Mouse (Mus musculus) regulatory T cell (primary cell): Measurements from ENCODE around the gene Olfr790.

Experiments
- in situ Hi-C: fragments of 300-600 bp; cut with MboI, MseI; formaldehyde crosslinking; loops from one replicate; pipeline ENCODE4 v1.15.1; 2025; ENCODE audit warnings: high pct_unique_total_duplicates

Gene Olfr790

GRCm38 (mm10) chr10:129498192-129498591 lies at the start of gene Olfr790:
TSS of gene Olfr790 (plus strand) at chr10:129498492.
- in situ Hi-C loops = no loop called here

GRCm38 (mm10) chr10:129461562-129461961 lies 36.7 kb upstream of the Olfr790 start, which contains the start of gene Olfr787:
TSS of gene Olfr787 (plus strand) at chr10:129461862.
- in situ Hi-C loops = no loop called here

- in situ Hi-C loops = no loop called here
Observed at GRCm38 (mm10) chr10:129470698-129471097, 27.6 kb upstream of the Olfr790 start, which contains the start of gene Olfr788. TSS of gene Olfr788 (plus strand) at chr10:129470998.

GRCm38 (mm10) chr10:129473256-129473655 lies 25.0 kb upstream of the Olfr790 start:
- in situ Hi-C loops = no loop called here

- in situ Hi-C loops = no loop called here
Observed at GRCm38 (mm10) chr10:129473723-129474122, 24.6 kb upstream of the Olfr790 start.

- in situ Hi-C loops = loop anchor here (5.0 kb wide), 1 partner anchor 177 kb away; no protein-coding TSS in a partner anchor
Observed at GRCm38 (mm10) chr10:129484452-129484851, 13.8 kb upstream of the Olfr790 start, which contains the start of gene Olfr789. TSS of gene Olfr789 (plus strand) at chr10:129484752.

GRCm38 (mm10) chr10:129490101-129490500 lies 8.2 kb upstream of the Olfr790 start:
- in situ Hi-C loops = no loop called here

GRCm38 (mm10) chr10:129521492-129521891 lies 23.2 kb downstream of the Olfr790 start, which contains the start of gene Olfr791:
TSS of gene Olfr791 (plus strand) at chr10:129521792.
- in situ Hi-C loops = no loop called here

GRCm38 (mm10) chr10:129538862-129539261 lies 40.6 kb downstream of the Olfr790 start, which contains the start of gene Olfr792:
TSS of gene Olfr792 (plus strand) at chr10:129539162.
- in situ Hi-C loops = no loop called here

- in situ Hi-C loops = no loop called here
Observed at GRCm38 (mm10) chr10:129549354-129549753, 51.1 kb downstream of the Olfr790 start.
